Mouse (Mus musculus): Measurements from ENCODE around the gene Snx17. TPM values are rescaled to one million over a fixed set of nuclear protein-coding genes. Genes with fewer than 3 reads are reported as not detected.

Gene Snx17
- polyA plus RNA-seq, 1 experiment from 2014 or later: 80.3 TPM

GRCm38 (mm10) chr5:31181183-31181770 lies 11.8 kb upstream of the Snx17 start:
- Histone ChIP-seq H3K4me2 (replicated peaks; ENCODE audit: low read depth) (no peak overlapping the region), H3K4me1 (replicated peaks; ENCODE audit: control insufficient read depth, insufficient read depth) (no peaks in the 10 kb centered on the region), H3K9ac (ENCODE audit: low read length) (no peak overlapping the region), H3K27ac (replicated peaks) (no peak overlapping the region), H3K27me3 (ENCODE audit: control insufficient read depth, insufficient read depth, low read length) (no peaks in the 10 kb centered on the region), H3K36me3 (ENCODE audit: control insufficient read depth, insufficient read depth, low read length) (no peaks in the 10 kb centered on the region), H3K9me3 (ENCODE audit: control insufficient read depth, low read length) (no peaks in the 10 kb centered on the region), H3K4me3 (ENCODE audit: low read depth, low read length) (no peak overlapping the region)
- no peak for ATAC-seq (ENCODE audit: low FRiP score, low TSS enrichment)
- 88% methylated on average over 9 of the region's 9 CpGs for WGBS
- DNase-seq (ENCODE audit: low spot score): no peak
- no peak for TF ChIP-seq CTCF (IDR thresholded peaks at IDR 0.05; ENCODE audit: low read depth)
- no peak for TF ChIP-seq EP300 (optimal IDR thresholded peaks at IDR 0.05)

- Histone ChIP-seq H3K4me1 (replicated peaks; ENCODE audit: control insufficient read depth, insufficient read depth) (no peaks in the 10 kb centered on the region), H3K4me3 (ENCODE audit: low read depth, low read length) (no peak overlapping the region), H3K4me2 (replicated peaks; ENCODE audit: low read depth) (no peak overlapping the region), H3K27me3 (ENCODE audit: control insufficient read depth, insufficient read depth, low read length) (no peaks in the 10 kb centered on the region), H3K36me3 (ENCODE audit: control insufficient read depth, insufficient read depth, low read length) (peaks cover 14% of the 10 kb centered on the region; the same call in 1 of the 2 replicates), H3K9ac (ENCODE audit: low read length) (no peak overlapping the region), H3K9me3 (ENCODE audit: control insufficient read depth, low read length) (no peaks in the 10 kb centered on the region), H3K27ac (replicated peaks) (no peak overlapping the region)
- DNase-seq (ENCODE audit: low spot score) (no peak), ATAC-seq (ENCODE audit: low FRiP score, low TSS enrichment) (no peak)
- no peak for TF ChIP-seq EP300 (optimal IDR thresholded peaks at IDR 0.05)
- TF ChIP-seq CTCF (IDR thresholded peaks at IDR 0.05; ENCODE audit: low read depth): no peak
- 43% methylated on average over 4 of the region's 4 CpGs for WGBS
Measured at GRCm38 (mm10) chr5:31183678-31184077, 9.3 kb upstream of the Snx17 start.

- no peak overlapping the region for H3K27ac ChIP-seq (replicated peaks)
- WGBS: 64% methylated on average over 4 of the region's 4 CpGs
- peaks cover 22% of the 10 kb centered on the region; the same call in 1 of the 2 replicates for H3K36me3 ChIP-seq (ENCODE audit: control insufficient read depth, insufficient read depth, low read length)
- no peaks in the 10 kb centered on the region for H3K27me3 ChIP-seq (ENCODE audit: control insufficient read depth, insufficient read depth, low read length)
- ATAC-seq (ENCODE audit: low FRiP score, low TSS enrichment): no peak
- no peak overlapping the region for H3K9ac ChIP-seq (ENCODE audit: low read length)
- DNase-seq (ENCODE audit: low spot score): no peak
- H3K9me3 ChIP-seq (ENCODE audit: control insufficient read depth, low read length): no peaks in the 10 kb centered on the region
- no peak overlapping the region for H3K4me2 ChIP-seq (replicated peaks; ENCODE audit: low read depth)
- H3K4me1 ChIP-seq (replicated peaks; ENCODE audit: control insufficient read depth, insufficient read depth): no peaks in the 10 kb centered on the region
- TF ChIP-seq EP300 (optimal IDR thresholded peaks at IDR 0.05) (no peak), CTCF (IDR thresholded peaks at IDR 0.05; ENCODE audit: low read depth) (peak; percentile 66)
- H3K4me3 ChIP-seq (ENCODE audit: low read depth, low read length): no peak overlapping the region
Measured at GRCm38 (mm10) chr5:31188223-31188840, 4.7 kb upstream of the Snx17 start.

- no peak overlapping the region for H3K9ac ChIP-seq (ENCODE audit: low read length)
- 85% methylated on average over 9 of the region's 9 CpGs for WGBS
- TF ChIP-seq EP300 (optimal IDR thresholded peaks at IDR 0.05) (no peak), CTCF (IDR thresholded peaks at IDR 0.05; ENCODE audit: low read depth) (no peak)
- no peak overlapping the region for H3K27ac ChIP-seq (replicated peaks)
- ATAC-seq (ENCODE audit: low FRiP score, low TSS enrichment) (no peak), DNase-seq (ENCODE audit: low spot score) (no peak)
- H3K4me1 ChIP-seq (replicated peaks; ENCODE audit: control insufficient read depth, insufficient read depth): 0 out of 2 replicates have a peak, but pooled peaks cover 3% of the 10 kb centered on the region
- no peaks in the 10 kb centered on the region for H3K27me3 ChIP-seq (ENCODE audit: control insufficient read depth, insufficient read depth, low read length)
- H3K4me3 ChIP-seq (ENCODE audit: low read depth, low read length): no peak overlapping the region
- H3K4me2 ChIP-seq (replicated peaks; ENCODE audit: low read depth): no peak overlapping the region
- H3K36me3 ChIP-seq (ENCODE audit: control insufficient read depth, insufficient read depth, low read length): peaks cover 25% of the 10 kb centered on the region; the same call in 1 of the 2 replicates
- no peaks in the 10 kb centered on the region for H3K9me3 ChIP-seq (ENCODE audit: control insufficient read depth, low read length)
Measured at GRCm38 (mm10) chr5:31190201-31190600, 2.8 kb upstream of the Snx17 start.

- no peak for TF ChIP-seq EP300 (optimal IDR thresholded peaks at IDR 0.05)
- no peak for TF ChIP-seq CTCF (IDR thresholded peaks at IDR 0.05; ENCODE audit: low read depth)
- Histone ChIP-seq H3K4me1 (replicated peaks; ENCODE audit: control insufficient read depth, insufficient read depth) (0 out of 2 replicates have a peak, but pooled peaks cover 3% of the 10 kb centered on the region), H3K27me3 (ENCODE audit: control insufficient read depth, insufficient read depth, low read length) (no peaks in the 10 kb centered on the region), H3K9ac (ENCODE audit: low read length) (peak overlapping the region; percentile 82), H3K4me3 (ENCODE audit: low read depth, low read length) (peak overlapping the region; percentile 87), H3K4me2 (replicated peaks; ENCODE audit: low read depth) (peak overlapping the region; percentile 80), H3K9me3 (ENCODE audit: control insufficient read depth, low read length) (no peaks in the 10 kb centered on the region), H3K36me3 (ENCODE audit: control insufficient read depth, insufficient read depth, low read length) (peaks cover 36% of the 10 kb centered on the region), H3K27ac (replicated peaks) (peak overlapping the region; percentile 88)
- 10% methylated on average over 42 of the region's 42 CpGs for WGBS
- DNase-seq (ENCODE audit: low spot score) (peak; percentile 93), ATAC-seq (ENCODE audit: low FRiP score, low TSS enrichment) (peak; percentile 79)
Measured at GRCm38 (mm10) chr5:31192045-31192938, 735 bp upstream of the Snx17 start.

Data from stomach, postnatal 0 days (tissue).